Mouse (Mus musculus) gastrocnemius, postnatal 14 days (tissue): ENCODE results near the gene Eif2b3. TPM values are rescaled to one million over a fixed set of nuclear protein-coding genes. Genes with fewer than 3 reads are reported as not detected.

Experiments used
- DNase-seq: peaks from one replicate; pipeline ENCODE4 v3.0.0; 2021; ENCODE audit warnings: mixed read lengths
- intact Hi-C: fragments of 180-260 bp; cut with DNase I; formaldehyde crosslinking; loops from one replicate; pipeline ENCODE4 v1.15.1; 2025; ENCODE audit warnings: low total_unique reads
- long read RNA-seq, 2 experiments: library from polyadenylated mRNA; stranded (forward); transcript quantifications; one replicate each; pipeline ENCODE4 v2.0.0; 2021
- total RNA-seq, 2 experiments: library from RNA; stranded (reverse); gene quantifications; 2 replicates each; pipeline ENCODE4 v1.2.3; 2021

The Eif2b3 gene
- total RNA-seq, result 10 to 100 TPM; 22.0 to 24.8 TPM
- long read RNA-seq, experiment 1, transcript Eif2b3-203 (12 exons, 1,555 nt), result major isoform, 30 of 34 reads
- long read RNA-seq, experiment 1, partial matches to known transcripts, result 2 of 34 reads
- long read RNA-seq, experiment 1, other reads (novel, unspliced or antisense), result 2 of 34 reads
- long read RNA-seq, experiment 2, transcript Eif2b3-203 (12 exons, 1,555 nt), result major isoform, 30 of 32 reads
- long read RNA-seq, experiment 2, partial matches to known transcripts, result 2 of 32 reads
- long read RNA-seq, experiment 2, other reads (novel, unspliced or antisense), result 0 of 32 reads

GRCm38 (mm10) chr4:117019206-117020134 is at the start of gene Eif2b3:
Eif2b3 (plus strand) TSS chr4:117019402.
- intact Hi-C loops, result no loop called here
- DNase-seq, result peak; percentile 91

- intact Hi-C loops, result no loop called here
- DNase-seq, result no peak
Observed at GRCm38 (mm10) chr4:116976503-116976902, 42.7 kb upstream of the Eif2b3 start.

GRCm38 (mm10) chr4:116985681-116986080 is 33.5 kb upstream of the Eif2b3 start:
- no peak for DNase-seq
- intact Hi-C loops, result loop anchor here (5.0 kb wide), 1 partner anchor 153 kb away; no protein-coding TSS in a partner anchor

GRCm38 (mm10) chr4:116986400-116987121 is 32.6 kb upstream of the Eif2b3 start:
- DNase-seq, result peak; percentile 66
- intact Hi-C loops, result loop anchor here (5.0 kb wide), 1 partner anchor 154 kb away; no protein-coding TSS in a partner anchor

- no peak for DNase-seq
- intact Hi-C loops, result loop anchor here (5.0 kb wide), 1 partner anchor 155 kb away; no protein-coding TSS in a partner anchor
Observed at GRCm38 (mm10) chr4:116987122-116987456, 32.1 kb upstream of the Eif2b3 start.

- no peak for DNase-seq
- intact Hi-C loops, result loop anchor here (5.0 to 10.0 kb wide), 2 partner anchors 157 to 275 kb away; no protein-coding TSS in a partner anchor
Observed at GRCm38 (mm10) chr4:116989731-116990130, 29.5 kb upstream of the Eif2b3 start.

GRCm38 (mm10) chr4:116991366-116991765 is 27.8 kb upstream of the Eif2b3 start:
- intact Hi-C loops, result loop anchor here (10.0 kb wide), 1 partner anchor 277 kb away; no protein-coding TSS in a partner anchor
- peak; percentile 74 for DNase-seq

GRCm38 (mm10) chr4:116993672-116994621 is 25.3 kb upstream of the Eif2b3 start, which contains the start of gene Urod:
Urod (minus strand) TSS chr4:116994413.
- DNase-seq, result peak; percentile 95
- intact Hi-C loops, result loop anchor here (10.0 kb wide), 1 partner anchor 279 kb away; no protein-coding TSS in a partner anchor

GRCm38 (mm10) chr4:116995131-116995797 is 23.9 kb upstream of the Eif2b3 start, which contains the start of gene Hectd3:
Hectd3 (plus strand) TSS chr4:116995317.
- intact Hi-C loops, result loop anchor here (5.0 to 10.0 kb wide), 2 partner anchors 147 to 280 kb away; no protein-coding TSS in a partner anchor
- DNase-seq, result peak; percentile 64

GRCm38 (mm10) chr4:116995798-116996135 is 23.4 kb upstream of the Eif2b3 start:
- intact Hi-C loops, result loop anchor here (5.0 to 10.0 kb wide), 2 partner anchors 147 to 281 kb away; no protein-coding TSS in a partner anchor
- no peak for DNase-seq

- intact Hi-C loops, result loop anchor here (5.0 to 10.0 kb wide), 3 partner anchors 123 to 285 kb away; no protein-coding TSS in a partner anchor
- DNase-seq, result no peak
Observed at GRCm38 (mm10) chr4:116999513-117000154, 19.6 kb upstream of the Eif2b3 start.

- no peak for DNase-seq
- intact Hi-C loops, result loop anchor here (5.0 kb wide), 1 partner anchor 120 kb away; no protein-coding TSS in a partner anchor
Observed at GRCm38 (mm10) chr4:117001957-117002356, 17.2 kb upstream of the Eif2b3 start.

- DNase-seq, result peak; percentile 51
- intact Hi-C loops, result loop anchor here (5.0 kb wide), 1 partner anchor 119 kb away; no protein-coding TSS in a partner anchor
Observed at GRCm38 (mm10) chr4:117002543-117003521, 16.4 kb upstream of the Eif2b3 start.

GRCm38 (mm10) chr4:117004649-117005048 is 14.6 kb upstream of the Eif2b3 start:
- DNase-seq, result no peak
- intact Hi-C loops, result loop anchor here (5.0 kb wide), 1 partner anchor 118 kb away; no protein-coding TSS in a partner anchor

GRCm38 (mm10) chr4:117005611-117006400 is 13.4 kb upstream of the Eif2b3 start:
- DNase-seq, result no peak
- intact Hi-C loops, result no loop called here
